Mouse (Mus musculus) B cell, adult 2 months (primary cell): ENCODE data around the gene Itga5.

Source experiments
- DNase-seq, 2 experiments: peaks; one replicate each; pipeline ENCODE4 v3.0.0; 2022

Gene Itga5

GRCm38 (mm10) chr15:103308056-103308875 lies 58.3 kb downstream of the Itga5 start:
- no peak for DNase-seq

DNA sequence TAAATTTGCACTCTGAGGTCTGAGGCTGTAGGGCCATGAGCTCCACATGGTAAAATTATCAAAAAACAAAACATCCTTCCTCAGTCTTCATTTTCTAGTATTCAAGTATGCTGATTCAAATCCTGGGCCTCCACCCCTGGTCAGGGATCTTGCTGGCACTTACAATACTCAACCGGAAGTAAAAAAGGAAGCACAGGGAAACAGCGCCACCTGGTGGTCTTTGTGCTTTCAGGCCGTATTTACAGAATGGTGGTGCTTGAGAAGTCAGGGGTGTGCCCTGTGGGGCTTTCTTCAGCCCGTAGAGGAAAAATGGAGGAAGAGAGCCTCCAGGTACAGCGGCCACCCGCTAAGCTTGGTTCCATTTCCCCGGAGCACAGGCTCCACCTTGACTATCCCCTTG lies 59.4 kb downstream of the Itga5 start:
- peak; percentile 96 for DNase-seq

DNA sequence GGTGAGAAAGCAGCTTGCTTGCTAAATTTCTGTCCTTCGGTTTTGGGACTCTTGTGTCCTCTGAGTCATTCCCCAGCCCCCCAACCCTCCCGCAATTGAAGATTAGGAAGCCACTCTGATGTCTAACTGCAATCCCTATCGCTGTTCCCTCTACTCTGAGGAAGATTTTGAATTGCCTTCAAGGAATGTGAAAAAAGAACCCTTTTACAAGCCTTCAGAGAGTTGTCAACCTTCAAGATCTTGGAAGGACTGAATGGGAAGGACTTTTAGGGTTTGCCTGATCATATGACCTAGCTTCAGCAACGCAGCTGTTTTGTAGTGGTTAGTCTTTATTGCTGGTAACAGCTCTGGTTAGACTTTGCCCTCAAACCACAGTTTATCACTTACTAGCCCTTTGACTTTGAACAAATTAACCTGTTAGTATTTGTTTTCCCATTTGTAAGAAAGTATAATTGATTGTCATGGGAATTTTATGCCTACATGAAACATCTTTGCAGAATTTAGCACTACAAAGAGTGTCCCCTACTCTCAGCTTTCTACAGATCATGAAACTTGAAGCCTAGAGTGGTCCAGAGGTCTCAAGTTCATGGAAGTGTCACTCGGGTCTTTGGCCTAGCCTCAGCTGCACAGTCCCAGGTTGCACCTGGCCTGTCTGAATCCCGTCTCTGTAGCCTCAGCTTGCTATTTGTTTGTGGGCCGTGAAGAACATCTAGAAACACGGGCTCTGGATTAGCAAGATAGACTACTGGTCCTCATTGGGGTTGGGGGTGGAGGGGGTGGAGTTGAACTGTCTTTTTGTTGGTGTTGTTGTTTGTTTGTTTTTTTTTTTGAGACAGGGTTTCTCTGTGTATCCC lies 60.5 kb downstream of the Itga5 start:
- no peak for DNase-seq

DNA sequence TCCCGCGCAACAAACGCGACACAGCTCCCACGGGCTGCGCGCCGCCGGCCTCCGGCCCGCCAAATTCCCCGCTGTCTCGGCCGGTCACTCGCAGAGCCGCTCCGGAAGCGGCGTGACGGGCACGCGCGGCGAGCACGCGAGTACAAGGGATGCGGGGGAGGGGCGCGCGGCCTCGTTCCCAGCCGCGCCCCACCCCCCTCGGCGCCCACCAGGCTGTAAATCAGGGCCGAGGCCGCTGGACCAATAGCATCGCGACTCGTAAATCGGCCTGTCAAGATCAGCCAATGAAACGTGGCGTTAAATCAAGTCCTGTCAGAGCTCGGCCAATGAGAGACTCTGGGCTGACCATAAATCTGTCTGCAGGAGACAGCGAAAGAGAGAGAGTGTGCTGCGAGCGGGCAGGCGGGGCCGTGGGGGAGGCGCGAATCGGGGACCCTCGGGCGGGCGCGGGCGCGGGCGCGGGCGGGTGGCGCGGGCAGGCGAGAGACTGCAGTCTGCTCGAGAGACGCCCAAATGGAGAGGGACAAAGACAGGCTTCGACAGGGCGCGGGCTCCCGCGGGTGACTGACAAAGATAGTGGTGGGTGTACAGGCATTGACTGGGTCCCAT lies 61.4 kb downstream of the Itga5 start:
- peak; percentile 80 for DNase-seq

- no peak for DNase-seq
Observed at GRCm38 (mm10) chr15:103304616-103304969, 62.0 kb downstream of the Itga5 start.

GRCm38 (mm10) chr15:103303916-103304615 lies 62.5 kb downstream of the Itga5 start:
- DNase-seq: no peak

DNA sequence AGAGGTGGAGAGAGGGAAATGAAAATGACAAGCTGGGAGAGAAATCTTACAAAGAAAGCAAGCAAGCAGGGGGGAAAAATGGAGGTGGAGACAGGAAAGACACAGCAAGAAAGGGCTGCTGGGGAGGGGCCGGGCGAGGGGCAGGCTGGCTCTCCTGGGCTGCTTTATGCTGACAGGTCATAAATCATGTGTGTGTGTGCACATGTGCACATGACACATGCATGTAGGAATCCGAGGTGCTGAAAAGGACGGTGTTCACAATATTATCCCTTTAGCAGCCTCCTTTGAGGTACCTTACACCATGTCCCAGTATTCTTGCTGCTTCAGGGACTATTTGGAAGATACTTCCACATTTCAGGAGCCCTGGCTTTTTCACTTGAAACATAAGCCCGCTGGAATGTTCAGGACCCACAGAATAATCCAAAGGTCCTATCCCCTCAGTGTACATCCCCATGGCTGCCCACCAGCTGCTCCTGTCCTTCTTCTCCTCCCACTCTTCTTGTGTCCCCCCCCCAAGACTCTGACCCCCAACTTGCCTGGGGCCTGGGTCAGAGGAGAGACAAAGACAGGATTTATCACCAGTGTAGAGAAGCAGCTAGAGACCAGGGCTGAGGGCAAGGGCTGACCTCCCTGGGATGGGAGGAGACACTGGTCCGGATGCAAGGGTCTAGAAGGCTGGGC lies 64.1 kb downstream of the Itga5 start:
- no peak for DNase-seq

GRCm38 (mm10) chr15:103301547-103302340 lies 64.8 kb downstream of the Itga5 start:
- no peak for DNase-seq

GRCm38 (mm10) chr15:103301046-103301445 lies 65.5 kb downstream of the Itga5 start:
- DNase-seq: no peak

- DNase-seq: no peak
Observed at GRCm38 (mm10) chr15:103300560-103300959, 66.0 kb downstream of the Itga5 start.

DNA sequence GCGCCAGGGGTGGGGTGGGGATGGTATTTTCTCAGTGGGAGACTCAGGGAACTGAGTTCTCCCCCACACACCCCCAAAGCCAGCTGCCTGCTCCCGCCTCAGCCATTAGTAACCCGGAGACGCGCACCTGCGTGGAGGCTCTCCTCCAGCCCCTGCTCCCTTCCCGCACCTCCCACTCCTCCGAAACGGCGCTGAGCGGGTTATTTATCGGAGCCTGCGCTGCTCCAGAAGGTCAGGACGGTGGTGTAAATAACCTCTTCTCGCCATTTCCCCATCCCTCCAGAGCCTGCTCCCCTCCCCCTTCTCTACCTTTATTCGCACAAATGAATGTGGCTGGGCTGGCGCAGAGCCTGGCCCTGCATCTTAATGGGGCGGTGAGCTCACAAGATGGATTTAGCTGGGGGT lies 66.5 kb downstream of the Itga5 start:
- DNase-seq: no peak

- no peak for DNase-seq
Observed at GRCm38 (mm10) chr15:103299644-103300043, 66.9 kb downstream of the Itga5 start.

DNA sequence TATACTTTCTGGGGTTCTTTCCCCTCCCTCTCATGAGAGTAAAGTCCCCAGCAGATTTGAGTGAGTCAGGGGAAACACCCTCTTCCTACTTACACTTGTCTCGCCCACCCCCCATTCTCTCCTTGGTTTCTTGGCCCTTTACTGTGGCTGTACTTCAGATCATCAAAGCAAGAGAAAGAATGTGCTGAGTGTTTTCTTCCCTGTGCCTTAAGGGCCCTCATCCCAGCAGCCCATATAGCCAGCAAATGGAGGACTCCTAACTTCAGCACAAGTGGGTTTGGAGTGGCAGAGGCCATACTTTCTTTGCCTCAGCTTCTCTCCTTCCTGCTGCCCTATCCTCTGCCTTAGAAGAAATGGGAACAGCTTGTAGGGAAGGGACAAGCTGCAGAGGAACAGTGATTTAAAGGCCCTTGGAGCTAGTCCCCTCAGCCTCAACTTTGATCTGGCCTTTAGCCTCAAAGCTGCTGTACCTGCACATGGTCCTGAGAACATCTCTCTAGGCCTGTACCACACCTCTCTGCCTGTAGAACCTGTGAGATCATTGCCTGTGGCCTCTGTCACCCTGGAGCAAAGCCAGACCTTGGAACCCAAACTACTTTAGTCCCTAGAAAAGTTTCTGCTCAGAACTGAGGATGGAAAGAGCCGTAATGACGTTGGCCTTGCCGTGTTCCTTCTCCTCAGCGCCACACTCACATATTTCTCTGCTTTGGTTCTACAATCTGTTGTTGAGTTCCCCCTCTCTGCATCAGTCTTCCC lies 67.5 kb downstream of the Itga5 start:
- DNase-seq: no peak

- no peak for DNase-seq
Observed at GRCm38 (mm10) chr15:103298026-103298425, 68.5 kb downstream of the Itga5 start.

GRCm38 (mm10) chr15:103297313-103297712 lies 69.2 kb downstream of the Itga5 start:
- DNase-seq: no peak

DNA sequence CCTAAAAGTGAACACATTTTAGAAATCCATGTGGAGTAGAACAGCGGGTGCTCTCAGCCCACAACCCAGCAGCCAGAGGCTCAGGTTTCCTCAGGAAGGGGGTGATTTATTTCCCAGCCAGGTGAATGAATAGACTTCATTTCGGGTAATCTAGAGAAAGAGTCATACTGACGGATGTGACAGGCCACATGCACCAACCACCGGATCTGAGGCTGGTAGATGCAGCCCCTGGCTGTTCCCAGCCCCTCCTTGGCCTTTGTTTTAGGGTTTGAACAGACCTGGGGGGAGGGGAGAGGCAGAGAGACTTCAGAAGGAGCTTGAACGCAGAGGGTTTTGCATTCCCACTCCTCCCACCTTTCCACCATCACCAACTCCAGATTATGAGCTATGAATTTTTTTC lies 70.7 kb downstream of the Itga5 start:
- no peak for DNase-seq

DNA sequence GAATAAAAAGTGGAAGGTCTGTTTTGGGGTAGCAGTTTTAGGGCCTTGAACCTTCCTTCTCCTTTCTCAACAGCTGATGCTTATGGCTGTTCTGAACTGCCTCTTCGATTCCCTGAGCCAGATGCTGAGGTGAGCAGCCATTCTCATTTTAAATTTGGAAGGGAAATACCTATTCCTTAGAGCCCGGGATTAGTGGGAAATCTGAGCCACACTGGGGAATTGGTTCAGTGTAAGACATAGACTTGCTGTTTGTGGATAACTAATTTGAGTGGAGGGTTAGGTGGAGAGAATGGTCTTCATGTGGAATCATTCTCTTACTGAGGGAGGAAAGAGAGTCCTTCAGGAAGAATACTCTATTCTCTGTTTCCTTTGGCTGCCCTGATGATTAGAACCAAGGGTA lies 71.9 kb downstream of the Itga5 start:
- no peak for DNase-seq
